Mouse (Mus musculus) forebrain, postnatal 0 days (tissue): ENCODE results near the gene Pmfbp1. TPM values are rescaled to one million over a fixed set of nuclear protein-coding genes. Genes with fewer than 3 reads are reported as not detected.

Experiments used
- ATAC-seq: fragments of 200-750 bp; cut with Nextera tagmentation; 2 replicates; pipeline ENCODE4 v1.8.0; 2017; ENCODE audit warnings: mild to moderate bottlenecking, moderate library complexity
- DNase-seq: peaks from one replicate; pipeline ENCODE4 v3.0.0-alpha.2; 2015
- H3K27ac ChIP-seq: fragments of 300-500 bp; sonication (generic); 2 replicates; pipeline ENCODE4 v1.5.1; 2014; ENCODE audit warnings: low read depth, mild to moderate bottlenecking, antibody characterized with exemption, low read length, moderate library complexity, mixed read lengths
- H3K27me3 ChIP-seq: fragments of 300-500 bp; sonication (generic); 2 replicates; pipeline ENCODE4 v1.6.1; 2014; ENCODE audit warnings: mild to moderate bottlenecking, low read length, mixed read lengths; ENCODE audit not compliant: insufficient read depth
- H3K36me3 ChIP-seq: fragments of 300-500 bp; sonication (generic); 2 replicates; pipeline ENCODE4 v1.6.1; 2014; ENCODE audit warnings: mild to moderate bottlenecking, moderate library complexity; ENCODE audit not compliant: insufficient read depth
- H3K4me1 ChIP-seq: fragments of 300-500 bp; sonication (generic); 2 replicates; pipeline ENCODE4 v1.6.1; 2014; ENCODE audit warnings: antibody characterized with exemption; ENCODE audit not compliant: insufficient read depth
- H3K4me2 ChIP-seq: fragments of 300-500 bp; sonication (generic); 2 replicates; pipeline ENCODE4 v1.6.1; 2014; ENCODE audit warnings: low read depth, mild to moderate bottlenecking, moderate library complexity
- H3K4me3 ChIP-seq: fragments of 300-500 bp; sonication (generic); 2 replicates; pipeline ENCODE4 v1.5.1; 2014; ENCODE audit warnings: low read depth, low read length, mixed read lengths
- H3K9ac ChIP-seq: fragments of 300-500 bp; sonication (generic); 2 replicates; pipeline ENCODE4 v1.6.1; 2014; ENCODE audit warnings: mild to moderate bottlenecking
- H3K9me3 ChIP-seq: fragments of 300-500 bp; sonication (generic); 2 replicates; pipeline ENCODE4 v1.6.1; 2016; ENCODE audit warnings: low read length
- CTCF ChIP-seq: sonication (generic); IDR thresholded peaks from 2 replicates; pipeline ENCODE4 v1.5.1; 2016; ENCODE audit warnings: antibody characterized with exemption, control low read depth, low read depth
- whole genome bisulfite sequencing: fragments of 180-500 bp; shearing (Covaris S2); extraction: QIAGEN DNeasy Blood & Tissue Kit; methylation state at CpG from one replicate; pipeline ENCODE4 v1.1.7; 2014; 5-methylcytosine and 5-hydroxymethylcytosine counted together
- polyA plus RNA-seq: library from polyadenylated mRNA; unstranded; fragments of >200 nt; fragmentation: Nextera tagmentation; extraction: Ambion mirVana; gene quantifications from 2 replicates; pipeline ENCODE4 v1.2.1, GENCODE M21; 2015
- total RNA-seq: library from RNA; depleted of rRNA; stranded (reverse); fragments of >200 nt; gene quantifications from 2 replicates; pipeline ENCODE4 v1.2.3, GENCODE M21; 2014

The Pmfbp1 gene
- total and polyA plus RNA-seq, 2 experiments from 2014 or later, result 0.25 to 2.2 TPM

DNA sequence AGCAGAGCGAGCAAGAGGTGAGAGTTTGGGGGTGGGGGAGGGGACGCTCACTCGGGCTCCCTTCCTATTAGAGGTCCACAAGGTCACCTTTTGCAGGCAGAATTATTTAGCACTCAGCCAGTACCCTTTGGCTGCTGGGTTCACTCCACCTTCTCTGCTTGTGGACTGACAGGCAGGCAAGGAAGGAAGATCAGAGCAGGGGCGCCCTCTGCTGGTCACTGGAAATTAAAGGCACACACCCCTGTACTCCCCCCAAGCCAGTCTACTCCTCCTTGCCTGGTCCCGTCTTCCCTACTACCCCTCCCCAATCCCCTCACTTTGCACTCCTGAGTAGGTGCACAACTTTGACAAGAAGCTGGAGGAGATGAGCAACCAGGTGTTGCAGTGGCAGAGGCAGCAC is 42.9 kb downstream of the Pmfbp1 start:
- Histone ChIP-seq H3K27ac (no peak overlapping the region), H3K9ac (0 out of 2 replicates have a peak overlapping the region, but pooled peaks have one; percentile 18)

DNA sequence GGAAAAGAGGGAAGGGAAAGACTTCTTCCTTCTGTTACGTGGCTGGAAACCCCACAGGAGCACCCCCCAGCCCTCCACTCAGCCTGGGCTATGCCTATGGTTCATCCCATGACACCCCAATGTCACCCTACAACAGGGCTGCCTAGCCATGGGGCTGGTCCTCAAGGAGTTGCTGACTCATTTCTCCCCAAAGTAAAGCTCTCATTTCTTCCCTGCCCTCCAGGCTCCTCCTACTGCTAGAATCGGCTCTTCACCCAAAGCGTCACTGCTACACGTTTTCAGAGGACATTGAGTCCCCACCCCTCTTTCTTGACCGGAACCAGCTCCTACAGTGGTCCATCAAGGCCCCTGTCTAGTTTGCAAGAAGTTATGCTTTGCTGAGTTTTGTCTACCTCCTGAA is 48.3 kb downstream of the Pmfbp1 start:
- no peaks in the 10 kb centered on the region for H3K4me1 ChIP-seq
- no peaks in the 10 kb centered on the region for H3K9me3 ChIP-seq
- H3K9ac ChIP-seq, result no peak overlapping the region
- no peak for TF ChIP-seq CTCF
- H3K36me3 ChIP-seq, result peaks cover 5% of the 10 kb centered on the region
- H3K4me3 ChIP-seq, result no peak overlapping the region
- H3K27me3 ChIP-seq, result no peaks in the 10 kb centered on the region
- no peak overlapping the region for H3K4me2 ChIP-seq
- no peak overlapping the region for H3K27ac ChIP-seq
- ATAC-seq (no peak), DNase-seq (no peak)
- 73% methylated on average over 5 of the region's 5 CpGs for WGBS

More for the DNA sequence above, 42.9 kb downstream of the Pmfbp1 start:
- no peak overlapping the region for H3K4me3 ChIP-seq
- H3K4me1 ChIP-seq, result peaks cover 3% of the 10 kb centered on the region; the same call in 1 of the 2 replicates
- TF ChIP-seq CTCF, result peak; percentile 90
- no peaks in the 10 kb centered on the region for H3K27me3 ChIP-seq
- peak overlapping the region; percentile 26; the same call in 1 of the 2 replicates for H3K4me2 ChIP-seq
- no peaks in the 10 kb centered on the region for H3K9me3 ChIP-seq
- DNase-seq, result peak; percentile 85
- peak; percentile 91 for ATAC-seq
- H3K36me3 ChIP-seq, result no peaks in the 10 kb centered on the region
- WGBS, result 1% methylated on average over 5 of the region's 5 CpGs

DNA sequence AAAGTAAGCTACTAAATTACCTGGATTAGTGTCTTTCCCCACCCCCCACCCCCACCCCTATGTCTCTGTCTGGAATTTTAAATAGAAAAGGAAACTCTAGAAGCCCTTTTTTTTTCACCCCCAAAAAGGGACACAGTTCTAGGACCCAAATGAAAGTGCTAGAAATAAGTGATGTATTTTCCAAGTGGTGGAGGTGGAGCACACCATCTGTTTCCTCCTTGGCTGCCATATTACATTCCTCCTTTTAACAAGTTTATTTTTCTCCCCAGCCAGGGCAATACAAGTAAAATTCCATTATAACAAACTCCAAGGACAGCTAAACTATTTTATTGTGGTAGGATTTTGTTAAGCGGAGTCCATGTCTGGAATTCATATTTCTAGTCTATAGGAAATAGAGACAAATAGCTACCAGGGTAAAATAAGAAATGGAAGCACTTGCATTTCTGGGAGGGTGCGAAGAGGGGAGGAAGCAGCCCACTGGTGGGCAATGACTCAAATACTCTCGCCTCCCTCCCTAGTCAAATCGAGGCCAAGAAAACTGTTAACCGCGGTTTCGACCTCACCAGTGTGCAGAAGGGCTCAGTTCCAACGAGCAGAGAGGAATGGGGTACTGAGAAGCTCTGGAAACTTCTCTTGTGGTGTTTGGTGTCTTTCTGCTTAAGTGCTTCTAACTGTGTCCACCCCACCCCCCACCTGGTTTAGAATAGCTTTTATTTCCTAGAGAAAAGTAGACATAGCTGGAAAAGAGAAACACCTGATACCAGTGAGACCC is 49.1 kb downstream of the Pmfbp1 start:
- Histone ChIP-seq H3K9ac (no peak overlapping the region), H3K4me1 (no peaks in the 10 kb centered on the region), H3K27me3 (no peaks in the 10 kb centered on the region), H3K9me3 (no peaks in the 10 kb centered on the region), H3K27ac (no peak overlapping the region), H3K4me2 (no peak overlapping the region), H3K36me3 (peaks cover 11% of the 10 kb centered on the region), H3K4me3 (no peak overlapping the region)
- no peak for TF ChIP-seq CTCF
- no peak for DNase-seq
- ATAC-seq, result no peak
- WGBS, result 77% methylated on average over 8 of the region's 8 CpGs

DNA sequence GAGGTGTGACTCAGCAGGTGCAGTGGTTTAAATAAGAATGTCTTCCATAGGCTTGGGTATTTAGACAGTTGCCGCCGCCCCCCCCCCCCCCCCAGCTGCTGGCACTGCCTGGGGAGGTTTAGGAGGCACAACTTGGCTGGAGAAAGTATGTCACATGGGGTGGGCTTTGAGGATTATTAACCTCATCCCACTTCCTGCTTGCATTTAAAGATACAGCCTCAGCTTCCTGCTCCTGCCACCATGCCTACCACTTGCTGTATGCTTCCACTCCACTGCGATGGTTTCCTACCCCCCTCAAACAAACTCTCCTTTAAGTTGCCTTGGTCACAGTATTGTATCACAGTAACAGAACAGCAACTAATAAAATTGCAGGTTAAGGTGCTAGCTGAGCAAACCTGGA is 50.2 kb downstream of the Pmfbp1 start:
- H3K4me3 ChIP-seq, result no peak overlapping the region
- H3K36me3 ChIP-seq, result peaks cover 22% of the 10 kb centered on the region
- H3K9me3 ChIP-seq, result no peaks in the 10 kb centered on the region
- no peaks in the 10 kb centered on the region for H3K27me3 ChIP-seq
- no peak overlapping the region for H3K9ac ChIP-seq
- H3K4me1 ChIP-seq, result no peaks in the 10 kb centered on the region
- no peak overlapping the region for H3K27ac ChIP-seq
- DNase-seq (no peak), ATAC-seq (no peak)
- 51% methylated on average over 3 of the region's 3 CpGs for WGBS
- H3K4me2 ChIP-seq, result no peak overlapping the region
- TF ChIP-seq CTCF, result no peak

DNA sequence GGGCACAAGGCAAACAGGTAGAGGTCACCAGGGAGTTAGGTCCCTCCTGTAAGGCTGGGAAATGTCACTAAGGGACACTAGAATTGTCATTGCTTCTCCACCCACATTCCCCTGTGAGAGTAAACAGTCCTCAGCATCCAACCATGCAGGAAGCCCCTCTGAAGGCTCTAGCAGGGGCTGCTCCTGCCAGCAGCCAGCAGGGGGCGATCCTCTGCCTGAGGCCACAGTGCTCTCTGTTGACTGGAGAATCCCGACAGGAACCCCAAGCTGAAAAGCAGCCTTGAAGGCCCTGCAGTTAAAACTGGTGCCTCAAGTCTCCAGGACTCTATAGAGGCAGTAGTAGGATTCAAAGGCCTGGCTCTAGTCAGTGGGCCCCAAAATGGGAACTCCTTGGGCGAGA is 57.8 kb downstream of the Pmfbp1 start:
- Histone ChIP-seq H3K9me3 (no peaks in the 10 kb centered on the region), H3K36me3 (peaks cover 96% of the 10 kb centered on the region), H3K4me1 (no peaks in the 10 kb centered on the region), H3K27ac (no peak overlapping the region), H3K27me3 (no peaks in the 10 kb centered on the region), H3K4me2 (no peak overlapping the region), H3K9ac (no peak overlapping the region), H3K4me3 (no peak overlapping the region)
- WGBS, result 46% methylated on average over 3 of the region's 3 CpGs
- DNase-seq (peak; percentile 30), ATAC-seq (no peak)
- TF ChIP-seq CTCF, result peak; percentile 61

DNA sequence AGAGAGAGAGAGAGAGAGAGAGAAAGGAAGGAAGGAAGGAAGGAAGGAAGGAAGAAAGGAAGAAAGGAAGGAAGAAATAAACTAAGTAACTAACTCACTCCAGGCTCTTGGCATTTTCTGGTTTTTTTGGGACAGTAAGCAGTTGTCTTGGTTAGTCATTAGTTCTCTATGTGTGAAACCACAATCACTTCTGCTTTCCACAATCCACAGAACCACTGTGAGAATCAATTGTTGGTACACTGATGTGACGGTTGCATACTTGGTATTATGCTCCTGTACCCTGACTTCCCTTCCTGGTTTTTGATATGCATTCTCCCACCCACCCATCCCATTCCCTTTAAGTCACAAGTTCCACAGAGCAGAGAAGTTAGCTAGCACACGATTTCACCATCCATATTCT is 70.1 kb downstream of the Pmfbp1 start:
- no peak for TF ChIP-seq CTCF
- Histone ChIP-seq H3K4me3 (no peak overlapping the region), H3K4me2 (no peak overlapping the region), H3K9ac (no peak overlapping the region), H3K27ac (no peak overlapping the region), H3K36me3 (peaks cover 38% of the 10 kb centered on the region), H3K27me3 (no peaks in the 10 kb centered on the region), H3K4me1 (peaks cover 11% of the 10 kb centered on the region), H3K9me3 (no peaks in the 10 kb centered on the region)
- DNase-seq (no peak), ATAC-seq (no peak)
- 71% methylated on average over 2 of the region's 2 CpGs for WGBS

DNA sequence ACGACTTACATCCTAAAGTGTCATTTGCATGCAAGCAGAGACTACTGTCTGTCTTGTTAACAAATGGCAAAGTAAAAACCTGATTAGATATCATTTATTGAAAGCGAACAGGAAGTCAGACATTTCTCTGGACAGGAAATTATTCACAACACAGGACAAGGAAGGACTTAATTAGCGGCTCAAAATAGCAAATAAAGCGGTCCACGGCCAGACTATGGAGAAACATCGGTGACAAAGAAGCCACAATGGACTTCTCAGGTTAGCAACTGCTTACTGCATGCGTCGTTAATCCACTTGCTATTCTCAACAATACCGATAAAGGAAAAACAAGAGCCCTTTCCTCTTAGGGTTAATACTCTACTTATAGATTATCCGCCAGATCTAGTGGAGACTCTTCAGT is 70.9 kb downstream of the Pmfbp1 start:
- peaks cover 11% of the 10 kb centered on the region for H3K4me1 ChIP-seq
- H3K9ac ChIP-seq, result peak overlapping the region; percentile 84
- no peak for ATAC-seq
- no peak for TF ChIP-seq CTCF
- H3K4me3 ChIP-seq, result peak overlapping the region; percentile 87
- 6% methylated on average over 10 of the region's 10 CpGs for WGBS
- DNase-seq, result peak; percentile 6
- no peaks in the 10 kb centered on the region for H3K9me3 ChIP-seq
- peak overlapping the region; percentile 92; the same call in 1 of the 2 replicates for H3K27ac ChIP-seq
- H3K4me2 ChIP-seq, result peak overlapping the region; percentile 79
- no peaks in the 10 kb centered on the region for H3K27me3 ChIP-seq
- peaks cover 33% of the 10 kb centered on the region for H3K36me3 ChIP-seq
